Mouse (Mus musculus) cortical plate, adult 2 months (tissue): Measurements from ENCODE around the gene Pklr.

Experiments
- CTCF ChIP-seq: fragments of 200-500 bp; IDR thresholded peaks from 2 replicates; pipeline ENCODE4 v1.5.1; 2011; ENCODE audit warnings: mild to moderate bottlenecking, control low read depth, low read length; ENCODE audit not compliant: insufficient read depth; ENCODE audit errors: extremely low read depth
- POLR2A ChIP-seq: fragments of 200-500 bp; IDR thresholded peaks from 2 replicates; pipeline ENCODE4 v1.6.1; 2011; ENCODE audit warnings: mild to moderate bottlenecking, low read length, control low read depth; ENCODE audit not compliant: insufficient read depth; ENCODE audit errors: extremely low read depth

DNA sequence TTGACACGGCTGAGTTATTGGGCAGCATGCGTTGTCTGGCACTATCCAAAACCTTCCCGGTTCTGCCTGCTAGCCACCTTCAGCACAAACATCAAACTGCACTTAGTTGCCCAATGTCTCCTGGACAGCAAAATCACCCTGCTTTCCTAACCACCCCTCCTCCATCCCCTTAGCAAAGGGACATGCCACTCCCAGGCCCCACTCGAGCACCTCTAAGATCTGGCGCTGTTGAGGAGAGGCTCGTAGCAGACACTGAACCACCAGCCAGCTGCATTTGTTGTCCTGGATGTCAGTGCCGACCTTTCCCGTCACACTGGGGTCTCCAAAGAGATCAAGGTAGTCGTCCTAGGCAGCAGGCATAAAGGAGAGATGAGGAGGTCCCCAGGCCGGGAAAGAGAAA is 41.9 kb upstream of the Pklr start:
- TF ChIP-seq CTCF, result no peak
- no peak for TF ChIP-seq POLR2A
